Mouse (Mus musculus): ENCODE results near the gene Xlr5a. TPM values are rescaled to one million over a fixed set of nuclear protein-coding genes. Genes with fewer than 3 reads are reported as not detected.
"Not testable (repeated sequence)": the region's sequence is repeated elsewhere in the genome, so short reads cannot be mapped to it uniquely, and the experiment has no call there.

Gene Xlr5a
- polyA plus RNA-seq, 1 experiment, result not detected

GRCm38 (mm10) chrX:73229288-73229687 is 63.5 kb downstream of the Xlr5a start:
- Histone ChIP-seq H3K9me3 (no peaks in the 10 kb centered on the region), H3K36me3 (replicated peaks; ENCODE audit: low read length) (no peaks in the 10 kb centered on the region), H3K4me1 (peaks cover 5% of the 10 kb centered on the region), H3K4me3 (replicated peaks) (peak overlapping the region; percentile 95), H3K27me3 (replicated peaks) (peaks cover 15% of the 10 kb centered on the region)
- TF ChIP-seq FLI1 (IDR thresholded peaks at IDR 0.05; ENCODE audit: low read length), result no peak
- no peak for TF ChIP-seq GATA1 (IDR thresholded peaks at IDR 0.05; ENCODE audit: borderline replicate concordance, low read length)

GRCm38 (mm10) chrX:73228606-73229214 is 64.1 kb downstream of the Xlr5a start:
- H3K27me3 ChIP-seq (replicated peaks), result peaks cover 15% of the 10 kb centered on the region
- peaks cover 5% of the 10 kb centered on the region for H3K4me1 ChIP-seq
- H3K4me3 ChIP-seq (replicated peaks), result peak overlapping the region; percentile 95
- no peaks in the 10 kb centered on the region for H3K36me3 ChIP-seq (replicated peaks; ENCODE audit: low read length)
- no peak for TF ChIP-seq GATA1 (IDR thresholded peaks at IDR 0.05; ENCODE audit: borderline replicate concordance, low read length)
- no peak for TF ChIP-seq FLI1 (IDR thresholded peaks at IDR 0.05; ENCODE audit: low read length)
- no peaks in the 10 kb centered on the region for H3K9me3 ChIP-seq

GRCm38 (mm10) chrX:73227914-73228605 is 64.7 kb downstream of the Xlr5a start, which contains the start of gene F8a:
Gene F8a (plus strand): TSS chrX:73228291.
- H3K36me3 ChIP-seq (replicated peaks; ENCODE audit: low read length), result no peaks in the 10 kb centered on the region
- no peak for TF ChIP-seq GATA1 (IDR thresholded peaks at IDR 0.05; ENCODE audit: borderline replicate concordance, low read length)
- TF ChIP-seq FLI1 (IDR thresholded peaks at IDR 0.05; ENCODE audit: low read length), result no peak
- peak within 1 kb of the TSS; percentile 95 for H3K4me3 ChIP-seq (replicated peaks)
- H3K4me1 ChIP-seq, result peaks cover 5% of the 10 kb centered on the region
- H3K9me3 ChIP-seq, result no peaks in the 10 kb centered on the region
- peaks cover 15% of the 10 kb centered on the region for H3K27me3 ChIP-seq (replicated peaks)

GRCm38 (mm10) chrX:73225365-73225764 is 67.4 kb downstream of the Xlr5a start:
- no peaks in the 10 kb centered on the region for H3K36me3 ChIP-seq (replicated peaks; ENCODE audit: low read length)
- H3K27me3 ChIP-seq (replicated peaks), result peaks cover 14% of the 10 kb centered on the region
- H3K9me3 ChIP-seq, result no peaks in the 10 kb centered on the region
- no peak for TF ChIP-seq FLI1 (IDR thresholded peaks at IDR 0.05; ENCODE audit: low read length)
- TF ChIP-seq GATA1 (IDR thresholded peaks at IDR 0.05; ENCODE audit: borderline replicate concordance, low read length), result no peak
- H3K4me3 ChIP-seq (replicated peaks), result no peak overlapping the region
- H3K4me1 ChIP-seq, result peaks cover 5% of the 10 kb centered on the region

GRCm38 (mm10) chrX:73213819-73214564 is 78.8 kb downstream of the Xlr5a start, which contains the start of gene Xlr4b:
Gene Xlr4b (plus strand): TSS chrX:73214333.
- not testable (repeated sequence) for H3K27me3 ChIP-seq (replicated peaks); H3K4me1 ChIP-seq; H3K4me3 ChIP-seq (replicated peaks); H3K36me3 ChIP-seq (replicated peaks; ENCODE audit: low read length); H3K9me3 ChIP-seq

- not testable (repeated sequence) for H3K4me1 ChIP-seq; H3K36me3 ChIP-seq (replicated peaks; ENCODE audit: low read length); H3K4me3 ChIP-seq (replicated peaks); H3K9me3 ChIP-seq; H3K27me3 ChIP-seq (replicated peaks)
Observed at GRCm38 (mm10) chrX:73191934-73192333, 100.8 kb downstream of the Xlr5a start, which contains the start of gene Xlr3b. Gene Xlr3b (plus strand): TSS chrX:73192207.

GRCm38 (mm10) chrX:73176889-73177288 is 115.9 kb downstream of the Xlr5a start, which contains the start of gene Spin2d:
Gene Spin2d (minus strand): TSS chrX:73176989.
- not testable (repeated sequence) for H3K9me3 ChIP-seq; H3K4me1 ChIP-seq; H3K4me3 ChIP-seq (replicated peaks); H3K36me3 ChIP-seq (replicated peaks; ENCODE audit: low read length); H3K27me3 ChIP-seq (replicated peaks)

GRCm38 (mm10) chrX:73149350-73149749 is 143.4 kb downstream of the Xlr5a start, which contains the start of gene DXBay18:
Gene DXBay18 (minus strand): TSS chrX:73149450.
- not testable (repeated sequence) for H3K36me3 ChIP-seq (replicated peaks; ENCODE audit: low read length); H3K27me3 ChIP-seq (replicated peaks); H3K9me3 ChIP-seq; H3K4me1 ChIP-seq; H3K4me3 ChIP-seq (replicated peaks)

GRCm38 (mm10) chrX:73148496-73148895 is 144.3 kb downstream of the Xlr5a start, which contains the start of gene Xlr5b:
Gene Xlr5b (plus strand): TSS chrX:73148796.
- not testable (repeated sequence) for H3K36me3 ChIP-seq (replicated peaks; ENCODE audit: low read length); H3K27me3 ChIP-seq (replicated peaks); H3K4me3 ChIP-seq (replicated peaks); H3K9me3 ChIP-seq; H3K4me1 ChIP-seq

GRCm38 (mm10) chrX:73143218-73143618 is 149.6 kb downstream of the Xlr5a start:
- not testable (repeated sequence) for H3K9me3 ChIP-seq; H3K27me3 ChIP-seq (replicated peaks); H3K4me1 ChIP-seq; H3K4me3 ChIP-seq (replicated peaks); H3K36me3 ChIP-seq (replicated peaks; ENCODE audit: low read length)

GRCm38 (mm10) chrX:73122859-73123829 is 169.6 kb downstream of the Xlr5a start:
- not testable (repeated sequence) for H3K9me3 ChIP-seq; H3K27me3 ChIP-seq (replicated peaks); H3K4me1 ChIP-seq; H3K36me3 ChIP-seq (replicated peaks; ENCODE audit: low read length); H3K4me3 ChIP-seq (replicated peaks)

- not testable (repeated sequence) for H3K27me3 ChIP-seq (replicated peaks); H3K9me3 ChIP-seq; H3K4me1 ChIP-seq; H3K4me3 ChIP-seq (replicated peaks); H3K36me3 ChIP-seq (replicated peaks; ENCODE audit: low read length)
Observed at GRCm38 (mm10) chrX:73116747-73117146, 176.0 kb downstream of the Xlr5a start, which contains the start of gene Gm14685. Gene Gm14685 (plus strand): TSS chrX:73117047.

- not testable (repeated sequence) for H3K27me3 ChIP-seq (replicated peaks); H3K4me1 ChIP-seq; H3K4me3 ChIP-seq (replicated peaks); H3K9me3 ChIP-seq; H3K36me3 ChIP-seq (replicated peaks; ENCODE audit: low read length)
Observed at GRCm38 (mm10) chrX:73096941-73097508, 195.8 kb downstream of the Xlr5a start, which contains the start of gene Xlr3a. Gene Xlr3a (minus strand): TSS chrX:73097095.

All from megakaryocyte, embryonic 14.5 days (primary cell).